Comparison of ENCODE assay signal across 8 mouse cellular contexts in genomic region chr7:99863362-99863761, GRCm38 (mm10). TPM values are rescaled to one million over a fixed set of nuclear protein-coding genes. Genes with fewer than 3 reads are reported as not detected.
DNase-seq lines count a peak whose midpoint lies in the region; ATAC-seq and TF ChIP-seq lines count a peak whose summit lies in the region.

Gene Spcs2, minus strand, starts transcription at chr7:99863462.

- no peak within 1 kb of the TSS for H3K4me2 ChIP-seq in lung, embryonic 14.5 days
- no peak within 1 kb of the TSS for H3K4me2 ChIP-seq in embryonic facial prominence, embryonic 11.5 days (ENCODE audit: low read depth, low read length)
- H3K4me2 ChIP-seq in heart, embryonic 14.5 days (ENCODE audit: low read length): no peak within 1 kb of the TSS
- no peak within 1 kb of the TSS for H3K4me2 ChIP-seq in neural tube, embryonic 12.5 days (replicated peaks)

- intact Hi-C loops in left cerebral cortex, postnatal 25 days (cut with DNase I): no loop called here

- no peak within 1 kb of the TSS for H3K9ac ChIP-seq in lung, embryonic 14.5 days
- H3K9ac ChIP-seq in embryonic facial prominence, embryonic 11.5 days (replicated peaks; ENCODE audit: low read length): no peak within 1 kb of the TSS
- no peak within 1 kb of the TSS for H3K9ac ChIP-seq in heart, embryonic 14.5 days (ENCODE audit: low read length)
- no peak within 1 kb of the TSS for H3K9ac ChIP-seq in neural tube, embryonic 12.5 days

- no peak for DNase-seq in lung, embryonic 14.5 days
- DNase-seq in lung, postnatal 36 days: no peak
- DNase-seq in embryonic facial prominence, embryonic 11.5 days (ENCODE audit: low spot score): no peak
- DNase-seq in left cerebral cortex, postnatal 25 days (ENCODE audit: low spot score in 2 of 2): no peak
- no peak for DNase-seq in right cerebral cortex, postnatal 14 days
- DNase-seq in cerebellum, adult 18-20 months: no peak

- TF ChIP-seq CTCF in lung, embryonic 14.5 days (IDR thresholded peaks at IDR 0.05; ENCODE audit: low read depth): no peak

- no peak within 1 kb of the TSS for H3K27ac ChIP-seq in lung, embryonic 14.5 days (ENCODE audit: low read depth)
- no peak within 1 kb of the TSS for H3K27ac ChIP-seq in embryonic facial prominence, embryonic 11.5 days (replicated peaks; ENCODE audit: low read depth, low read length)
- no peak within 1 kb of the TSS for H3K27ac ChIP-seq in heart, embryonic 14.5 days (replicated peaks in 1 of 2; ENCODE audit: control insufficient read depth in 1 of 2, insufficient read depth in 1 of 2, low read depth in 2 of 2, low read length in 2 of 2)
- H3K27ac ChIP-seq in neural tube, embryonic 12.5 days: no peak within 1 kb of the TSS

- WGBS in lung, embryonic 14.5 days: 39% methylated on average over 7 of the region's 7 CpGs
- WGBS in embryonic facial prominence, embryonic 11.5 days: 49% methylated on average over 7 of the region's 7 CpGs
- WGBS in heart, embryonic 14.5 days: 39% methylated on average over 7 of the region's 7 CpGs
- WGBS in neural tube, embryonic 12.5 days: 38% methylated on average over 7 of the region's 7 CpGs

- no peak within 1 kb of the TSS for H3K4me3 ChIP-seq in lung, embryonic 14.5 days (ENCODE audit: low read depth, low read length)
- no peak within 1 kb of the TSS for H3K4me3 ChIP-seq in embryonic facial prominence, embryonic 11.5 days (ENCODE audit: low read depth, low read length)
- no peak within 1 kb of the TSS for H3K4me3 ChIP-seq in heart, embryonic 14.5 days (ENCODE audit: control insufficient read depth in 1 of 2, insufficient read depth in 1 of 2, low read depth in 1 of 2, low read length in 2 of 2)
- H3K4me3 ChIP-seq in neural tube, embryonic 12.5 days: no peak within 1 kb of the TSS

- ATAC-seq in lung, embryonic 14.5 days (ENCODE audit: insufficient read depth): no peak
- ATAC-seq in embryonic facial prominence, embryonic 11.5 days (replicated peaks; ENCODE audit: insufficient number of reproducible peaks, low FRiP score, low TSS enrichment, low read depth): no peak
- ATAC-seq in heart, embryonic 14.5 days (ENCODE audit: insufficient number of reproducible peaks, insufficient read depth, low FRiP score, low read depth): no peak
- no peak for ATAC-seq in neural tube, embryonic 12.5 days (ENCODE audit: low FRiP score, low read depth)

- H3K36me3 ChIP-seq in lung, embryonic 14.5 days (ENCODE audit: insufficient read depth): no peaks in the 10 kb centered on the region
- H3K36me3 ChIP-seq in embryonic facial prominence, embryonic 11.5 days (replicated peaks; ENCODE audit: control insufficient read depth, insufficient read depth, low read depth, low read length): no peaks in the 10 kb centered on the region
- H3K36me3 ChIP-seq in heart, embryonic 14.5 days (ENCODE audit: control insufficient read depth, insufficient read depth, low read length): no peaks in the 10 kb centered on the region
- H3K36me3 ChIP-seq in neural tube, embryonic 12.5 days: no peaks in the 10 kb centered on the region

- no peaks in the 10 kb centered on the region for H3K4me1 ChIP-seq in lung, embryonic 14.5 days (ENCODE audit: insufficient read depth)
- no peaks in the 10 kb centered on the region for H3K4me1 ChIP-seq in embryonic facial prominence, embryonic 11.5 days (ENCODE audit: control insufficient read depth, insufficient read depth, low read length)
- peaks cover 9 to 16% of the 10 kb centered on the region in 2 experiments for H3K4me1 ChIP-seq in heart, embryonic 14.5 days (ENCODE audit: control insufficient read depth in 2 of 2, insufficient read depth in 2 of 2, low read length in 2 of 2)
- peaks cover 10% of the 10 kb centered on the region; the same call in 1 of the 2 replicates for H3K4me1 ChIP-seq in neural tube, embryonic 12.5 days

- H3K27me3 ChIP-seq in lung, embryonic 14.5 days (ENCODE audit: insufficient read depth, low read length): no peaks in the 10 kb centered on the region
- H3K27me3 ChIP-seq in embryonic facial prominence, embryonic 11.5 days (ENCODE audit: control insufficient read depth, insufficient read depth, low read length): no peaks in the 10 kb centered on the region
- no peaks in the 10 kb centered on the region for H3K27me3 ChIP-seq in heart, embryonic 14.5 days (ENCODE audit: control insufficient read depth, insufficient read depth, low read length)
- H3K27me3 ChIP-seq in neural tube, embryonic 12.5 days (replicated peaks): no peaks in the 10 kb centered on the region

- H3K9me3 ChIP-seq in lung, embryonic 14.5 days (ENCODE audit: low read depth, low read length): no peaks in the 10 kb centered on the region
- H3K9me3 ChIP-seq in embryonic facial prominence, embryonic 11.5 days (replicated peaks; ENCODE audit: control insufficient read depth, low read length): no peaks in the 10 kb centered on the region
- H3K9me3 ChIP-seq in heart, embryonic 14.5 days (ENCODE audit: control insufficient read depth, low read length): no peaks in the 10 kb centered on the region
- H3K9me3 ChIP-seq in neural tube, embryonic 12.5 days: no peaks in the 10 kb centered on the region

RNA-seq across cellular contexts. Expression of gene Spcs2, which starts in this region (rescaled TPM):
- 322 and 366 TPM in 2 replicates for polyA plus RNA-seq in lung, embryonic 14.5 days (2014; fragmentation: Nextera tagmentation; extraction: Ambion mirVana)
- 350 and 360 TPM in 2 replicates for polyA plus RNA-seq in embryonic facial prominence, embryonic 11.5 days (2014; fragmentation: Nextera tagmentation; extraction: Ambion mirVana)
- 169 TPM in 2 replicates for polyA plus RNA-seq in heart, embryonic 14.5 days (2014; fragmentation: Nextera tagmentation; extraction: Ambion mirVana)
- 100 to 1,000 TPM in 1 of 2 experiments, 10 to 100 TPM in 1; 93.5 to 102 TPM for total RNA-seq in left cerebral cortex, postnatal 25 days (2021)
- 337 and 365 TPM in 2 replicates for polyA plus RNA-seq in neural tube, embryonic 12.5 days (2016; fragmentation: Nextera tagmentation; extraction: Ambion mirVana)
